Mouse (Mus musculus): Measurements from ENCODE around the gene Tfdp2. TPM values are rescaled to one million over a fixed set of nuclear protein-coding genes. Genes with fewer than 3 reads are reported as not detected.
"Not testable (repeated sequence)": the region's sequence is repeated elsewhere in the genome, so short reads cannot be mapped to it uniquely, and the experiment has no call there.

The Tfdp2 gene
- total RNA-seq (2015; ENCODE audit: low replicate concordance) (345 and 410 TPM in 2 replicates), total RNA-seq (2017; ENCODE audit: low replicate concordance) (531 and 538 TPM in 2 replicates)

GRCm38 (mm10) chr9:96195885-96196622 is at the start of gene Tfdp2:
Gene Tfdp2, plus strand, starts transcription at chr9:96196275.
- peak; percentile 98 for ATAC-seq (replicated peaks; ENCODE audit: low FRiP score, poor library complexity, severe bottlenecking)

- ATAC-seq (replicated peaks; ENCODE audit: low FRiP score, poor library complexity, severe bottlenecking), result no peak
These were observed 43.3 kb upstream of the Tfdp2 start for GRCm38 (mm10) chr9:96152801-96153200.

- no peak for ATAC-seq (replicated peaks; ENCODE audit: low FRiP score, poor library complexity, severe bottlenecking)
These were observed 37.6 kb upstream of the Tfdp2 start for GRCm38 (mm10) chr9:96158431-96158830.

- ATAC-seq (replicated peaks; ENCODE audit: low FRiP score, poor library complexity, severe bottlenecking), result no peak
These were observed 37.0 kb upstream of the Tfdp2 start for GRCm38 (mm10) chr9:96159047-96159446.

GRCm38 (mm10) chr9:96160767-96161166 is 35.3 kb upstream of the Tfdp2 start:
- no peak for ATAC-seq (replicated peaks; ENCODE audit: low FRiP score, poor library complexity, severe bottlenecking)

- ATAC-seq (replicated peaks; ENCODE audit: low FRiP score, poor library complexity, severe bottlenecking), result no peak
These were observed 33.7 kb upstream of the Tfdp2 start for GRCm38 (mm10) chr9:96162421-96162820.

GRCm38 (mm10) chr9:96163443-96163842 is 32.6 kb upstream of the Tfdp2 start:
- no peak for ATAC-seq (replicated peaks; ENCODE audit: low FRiP score, poor library complexity, severe bottlenecking)

- not testable (repeated sequence) for ATAC-seq (replicated peaks; ENCODE audit: low FRiP score, poor library complexity, severe bottlenecking)
These were observed 32.1 kb upstream of the Tfdp2 start for GRCm38 (mm10) chr9:96163983-96164382.

- ATAC-seq (replicated peaks; ENCODE audit: low FRiP score, poor library complexity, severe bottlenecking), result peak; percentile 79
These were observed 28.9 kb upstream of the Tfdp2 start for GRCm38 (mm10) chr9:96167168-96167585.

- no peak for ATAC-seq (replicated peaks; ENCODE audit: low FRiP score, poor library complexity, severe bottlenecking)
These were observed 25.5 kb upstream of the Tfdp2 start for GRCm38 (mm10) chr9:96170600-96170999.

GRCm38 (mm10) chr9:96184909-96185308 is 11.2 kb upstream of the Tfdp2 start:
- no peak for ATAC-seq (replicated peaks; ENCODE audit: low FRiP score, poor library complexity, severe bottlenecking)

GRCm38 (mm10) chr9:96186701-96187100 is 9.4 kb upstream of the Tfdp2 start:
- no peak for ATAC-seq (replicated peaks; ENCODE audit: low FRiP score, poor library complexity, severe bottlenecking)

- peak; percentile 78 for ATAC-seq (replicated peaks; ENCODE audit: low FRiP score, poor library complexity, severe bottlenecking)
These were observed 634 bp downstream of the Tfdp2 start for GRCm38 (mm10) chr9:96196636-96197181.

GRCm38 (mm10) chr9:96197806-96198205 is 1.7 kb downstream of the Tfdp2 start:
- no peak for ATAC-seq (replicated peaks; ENCODE audit: low FRiP score, poor library complexity, severe bottlenecking)

GRCm38 (mm10) chr9:96203663-96204062 is 7.6 kb downstream of the Tfdp2 start:
- no peak for ATAC-seq (replicated peaks; ENCODE audit: low FRiP score, poor library complexity, severe bottlenecking)

- ATAC-seq (replicated peaks; ENCODE audit: low FRiP score, poor library complexity, severe bottlenecking), result no peak
These were observed 11.4 kb downstream of the Tfdp2 start for GRCm38 (mm10) chr9:96207428-96207827.

- ATAC-seq (replicated peaks; ENCODE audit: low FRiP score, poor library complexity, severe bottlenecking), result no peak
These were observed 17.1 kb downstream of the Tfdp2 start for GRCm38 (mm10) chr9:96213036-96213645.

GRCm38 (mm10) chr9:96214171-96214570 is 18.1 kb downstream of the Tfdp2 start:
- ATAC-seq (replicated peaks; ENCODE audit: low FRiP score, poor library complexity, severe bottlenecking), result no peak

GRCm38 (mm10) chr9:96217299-96217698 is 21.2 kb downstream of the Tfdp2 start:
- ATAC-seq (replicated peaks; ENCODE audit: low FRiP score, poor library complexity, severe bottlenecking), result no peak

GRCm38 (mm10) chr9:96217799-96218198 is 21.7 kb downstream of the Tfdp2 start:
- no peak for ATAC-seq (replicated peaks; ENCODE audit: low FRiP score, poor library complexity, severe bottlenecking)

- no peak for ATAC-seq (replicated peaks; ENCODE audit: low FRiP score, poor library complexity, severe bottlenecking)
These were observed 23.1 kb downstream of the Tfdp2 start for GRCm38 (mm10) chr9:96219114-96219669.

All from erythroid progenitor cell, adult 5-6 weeks (primary cell).